Mouse (Mus musculus) embryonic facial prominence, embryonic 11.5 days (tissue): ENCODE results near the gene Lysmd3. TPM values are rescaled to one million over a fixed set of nuclear protein-coding genes. Genes with fewer than 3 reads are reported as not detected.

Experiments used
- ATAC-seq: fragments of 200-750 bp; cut with Nextera tagmentation; replicated peaks from 2 replicates; pipeline ENCODE4 v1.8.0; 2017; ENCODE audit warnings: low read depth; ENCODE audit not compliant: insufficient number of reproducible peaks, low FRiP score, low TSS enrichment
- DNase-seq: peaks from one replicate; pipeline ENCODE4 v3.0.0-alpha.2; 2015; ENCODE audit warnings: low spot score
- H3K27ac ChIP-seq: fragments of 300-500 bp; sonication (generic); replicated peaks from 2 replicates; pipeline ENCODE4 v1.5.1; 2014; ENCODE audit warnings: mild to moderate bottlenecking, low read depth, low read length, control low read depth
- H3K27me3 ChIP-seq: fragments of 300-500 bp; sonication (generic); 2 replicates; pipeline ENCODE4 v1.6.1; 2014; ENCODE audit warnings: mild to moderate bottlenecking, low read length, moderate library complexity, mixed read lengths; ENCODE audit not compliant: control insufficient read depth, insufficient read depth
- H3K36me3 ChIP-seq: fragments of 300-500 bp; sonication (generic); replicated peaks from 2 replicates; pipeline ENCODE4 v1.6.1; 2014; ENCODE audit warnings: low read depth, mild to moderate bottlenecking, low read length, moderate library complexity, mixed read lengths; ENCODE audit not compliant: control insufficient read depth, insufficient read depth
- H3K4me1 ChIP-seq: fragments of 300-500 bp; sonication (generic); 2 replicates; pipeline ENCODE4 v1.6.1; 2014; ENCODE audit warnings: low read length, mixed read lengths; ENCODE audit not compliant: control insufficient read depth, insufficient read depth
- H3K4me2 ChIP-seq: fragments of 300-500 bp; sonication (generic); 2 replicates; pipeline ENCODE4 v1.6.1; 2014; ENCODE audit warnings: low read depth, mild to moderate bottlenecking, control low read depth, low read length, moderate library complexity
- H3K4me3 ChIP-seq: fragments of 300-500 bp; sonication (generic); 2 replicates; pipeline ENCODE4 v1.5.1; 2014; ENCODE audit warnings: low read depth, low read length, control low read depth
- H3K9ac ChIP-seq: fragments of 300-500 bp; sonication (generic); replicated peaks from 2 replicates; pipeline ENCODE4 v1.6.1; 2014; ENCODE audit warnings: mild to moderate bottlenecking, control low read depth, low read length
- H3K9me3 ChIP-seq: fragments of 300-500 bp; sonication (generic); replicated peaks from 2 replicates; pipeline ENCODE4 v1.6.1; 2016; ENCODE audit warnings: mild to moderate bottlenecking, low read length, inconsistent platforms, mixed read lengths; ENCODE audit not compliant: control insufficient read depth
- WGBS: fragments of 180-500 bp; shearing (Covaris S2); extraction: QIAGEN DNeasy Blood & Tissue Kit; methylation state at CpG from one replicate; pipeline ENCODE4 v1.1.7; 2014; 5-methylcytosine and 5-hydroxymethylcytosine counted together
- polyA plus RNA-seq: library from polyadenylated mRNA; unstranded; fragments of >200 nt; fragmentation: Nextera tagmentation; extraction: Ambion mirVana; gene quantifications from 2 replicates; pipeline ENCODE4 v1.2.1, GENCODE M21; 2014

The Lysmd3 gene
- polyA plus RNA-seq, 1 experiment from 2014 or later: 33.9 TPM

DNA sequence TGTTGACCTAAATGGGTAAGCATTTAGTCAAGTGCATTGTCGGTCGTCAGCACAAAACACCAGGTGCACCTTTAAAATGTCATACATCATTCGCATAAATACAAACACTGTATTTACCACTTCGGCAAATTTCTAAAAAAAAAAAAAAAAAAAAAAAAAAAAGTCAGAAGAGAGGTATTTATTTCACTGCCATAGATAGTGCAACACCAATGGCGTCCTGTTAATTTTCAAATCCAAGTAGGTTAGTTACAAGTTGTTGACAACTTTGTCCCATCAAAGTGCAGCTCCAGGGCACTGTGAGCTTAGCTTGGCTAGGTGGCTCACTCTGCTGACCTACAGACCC is 484 bp upstream of the Lysmd3 start:
- Histone ChIP-seq H3K4me2 (peak overlapping the region; percentile 52), H3K27ac (peak overlapping the region; percentile 67), H3K4me1 (no peaks in the 10 kb centered on the region), H3K9me3 (no peaks in the 10 kb centered on the region), H3K36me3 (no peaks in the 10 kb centered on the region), H3K27me3 (no peaks in the 10 kb centered on the region), H3K9ac (peak overlapping the region; percentile 64), H3K4me3 (peak overlapping the region; percentile 72)
- WGBS: 14% methylated on average over 5 of the region's 5 CpGs
- no peak for DNase-seq
- ATAC-seq: no peak

DNA sequence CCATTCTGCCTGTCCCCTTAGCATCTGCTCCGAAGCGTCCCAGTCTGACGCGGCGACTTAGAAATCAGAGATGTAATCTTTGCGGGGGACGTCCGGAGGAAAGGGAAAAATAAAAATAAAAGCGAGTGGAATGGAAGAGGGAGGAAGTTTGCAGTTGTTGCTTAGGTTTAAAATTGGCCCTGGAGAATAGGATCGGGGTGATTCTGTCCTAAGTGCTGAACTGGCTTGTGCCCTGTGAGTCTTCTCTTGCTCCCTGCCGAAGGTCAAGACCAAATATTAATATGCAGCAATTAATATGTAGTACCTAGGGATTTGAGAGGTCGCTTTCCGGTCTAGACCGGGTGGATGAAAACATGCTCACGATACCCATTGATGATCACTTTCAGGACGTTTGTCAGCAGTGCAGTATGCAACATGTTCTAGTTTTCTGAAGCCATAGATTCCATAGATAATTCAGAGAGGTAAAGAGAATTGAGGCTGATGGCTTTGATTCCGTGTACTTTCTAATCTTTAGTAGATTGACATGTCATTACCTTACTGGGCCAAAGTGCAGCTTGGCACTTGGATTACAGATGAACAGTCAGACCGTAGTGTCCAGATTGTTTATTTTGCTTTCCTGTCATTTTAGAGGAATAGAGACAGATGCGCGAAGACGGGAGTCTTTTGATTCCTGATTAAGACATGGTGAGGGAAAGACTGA is 740 bp downstream of the Lysmd3 start:
- H3K9ac ChIP-seq: peak overlapping the region; percentile 67
- H3K4me2 ChIP-seq: peak overlapping the region; percentile 57
- 9% methylated on average over 21 of the region's 21 CpGs for WGBS
- H3K9me3 ChIP-seq: no peaks in the 10 kb centered on the region
- peak overlapping the region; percentile 72 for H3K4me3 ChIP-seq
- H3K36me3 ChIP-seq: no peaks in the 10 kb centered on the region
- H3K27me3 ChIP-seq: no peaks in the 10 kb centered on the region
- DNase-seq (no peak), ATAC-seq (peak; percentile 2; the same call in 1 of the 2 replicates)
- H3K4me1 ChIP-seq: no peaks in the 10 kb centered on the region
- H3K27ac ChIP-seq: peak overlapping the region; percentile 67; the same call in 1 of the 2 replicates

DNA sequence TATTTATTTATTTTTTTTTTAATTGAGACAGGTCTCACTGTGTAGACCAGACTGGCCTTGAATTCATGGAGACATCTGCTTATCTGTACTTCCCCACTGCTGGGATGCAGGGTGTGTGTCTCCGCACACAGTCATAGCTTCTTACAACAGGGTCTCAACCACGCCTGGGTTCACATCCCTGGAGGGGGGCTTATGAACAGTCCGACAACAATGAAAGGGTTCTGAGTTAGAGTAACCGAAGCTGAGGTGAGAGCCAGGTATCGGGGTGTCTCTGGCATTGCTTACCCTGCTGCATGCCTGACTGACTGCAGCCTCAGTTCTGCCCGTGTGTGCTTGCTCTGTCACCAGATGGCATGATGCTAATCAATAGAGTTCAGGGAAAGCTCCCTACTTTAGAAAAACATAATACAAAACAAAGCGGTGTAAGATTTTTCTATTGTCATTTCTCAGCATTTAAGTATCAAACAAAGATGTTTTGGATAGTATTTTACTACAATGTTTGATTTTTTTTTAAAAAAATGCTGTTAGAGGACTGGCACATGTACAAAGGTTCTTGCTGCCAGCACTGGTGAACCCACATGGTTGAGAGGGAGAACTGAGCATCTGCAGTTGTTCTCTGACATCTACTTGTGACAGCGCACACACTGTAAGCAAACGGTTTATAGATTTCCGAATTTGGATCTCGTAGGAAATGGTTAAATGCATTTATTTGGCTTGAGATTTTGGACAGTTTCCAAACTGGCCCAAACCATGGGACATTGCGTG is 6.3 kb downstream of the Lysmd3 start:
- Histone ChIP-seq H3K9ac (no peak overlapping the region), H3K27me3 (no peaks in the 10 kb centered on the region), H3K36me3 (no peaks in the 10 kb centered on the region), H3K27ac (no peak overlapping the region), H3K4me1 (no peaks in the 10 kb centered on the region), H3K9me3 (no peaks in the 10 kb centered on the region), H3K4me3 (no peak overlapping the region), H3K4me2 (no peak overlapping the region)
- no peak for ATAC-seq
- DNase-seq: no peak
- 92% methylated on average over 12 of the region's 12 CpGs for WGBS

DNA sequence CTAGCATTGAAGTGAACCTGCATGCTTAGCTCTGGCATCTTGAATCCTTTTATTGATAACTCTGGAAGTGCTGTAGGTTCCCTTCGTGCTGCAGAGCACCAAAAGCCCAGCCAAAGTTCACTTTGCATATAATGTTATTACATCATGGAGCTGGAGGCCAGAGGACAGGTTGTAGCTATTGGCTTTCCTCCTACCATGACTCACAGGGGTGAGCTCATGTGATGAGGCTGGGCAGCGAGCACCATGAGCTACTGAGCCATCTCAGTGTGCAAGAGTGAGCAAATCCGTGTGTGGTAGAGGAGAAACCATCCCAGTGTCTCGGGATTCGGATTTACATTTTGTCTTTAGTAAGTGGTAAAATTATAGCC is 6.9 kb downstream of the Lysmd3 start:
- H3K4me2 ChIP-seq: no peak overlapping the region
- no peaks in the 10 kb centered on the region for H3K4me1 ChIP-seq
- H3K4me3 ChIP-seq: no peak overlapping the region
- DNase-seq: no peak
- H3K36me3 ChIP-seq: peaks cover 2% of the 10 kb centered on the region
- 89% methylated on average over 5 of the region's 5 CpGs for WGBS
- H3K27ac ChIP-seq: no peak overlapping the region
- no peaks in the 10 kb centered on the region for H3K27me3 ChIP-seq
- H3K9me3 ChIP-seq: no peaks in the 10 kb centered on the region
- H3K9ac ChIP-seq: no peak overlapping the region
- ATAC-seq: no peak

DNA sequence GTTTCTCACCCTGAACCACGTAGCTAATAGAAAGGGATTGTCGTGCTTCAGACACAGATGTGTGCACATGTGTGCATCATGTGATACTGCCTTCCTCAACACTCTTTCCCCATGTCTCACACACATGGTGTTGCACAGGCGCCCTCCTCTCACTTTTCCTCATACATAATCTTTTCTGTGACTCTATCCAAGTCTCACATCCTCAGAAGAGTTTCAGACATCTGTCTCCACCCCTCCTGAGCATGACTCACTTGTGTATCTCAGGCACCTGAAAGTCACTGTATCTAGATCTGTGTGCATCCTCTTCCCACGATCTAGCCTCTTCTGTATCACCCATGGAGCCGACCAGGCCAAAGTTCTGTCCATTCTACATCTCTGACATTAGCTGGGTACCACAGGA is 10.2 kb downstream of the Lysmd3 start:
- H3K4me2 ChIP-seq: no peak overlapping the region
- no peak overlapping the region for H3K4me3 ChIP-seq
- no peak for ATAC-seq
- no peak overlapping the region for H3K9ac ChIP-seq
- H3K27me3 ChIP-seq: no peaks in the 10 kb centered on the region
- no peak overlapping the region for H3K27ac ChIP-seq
- peaks cover 7% of the 10 kb centered on the region for H3K36me3 ChIP-seq
- no peaks in the 10 kb centered on the region for H3K9me3 ChIP-seq
- no peak for DNase-seq
- 85% methylated on average over 5 of the region's 5 CpGs for WGBS
- no peaks in the 10 kb centered on the region for H3K4me1 ChIP-seq

DNA sequence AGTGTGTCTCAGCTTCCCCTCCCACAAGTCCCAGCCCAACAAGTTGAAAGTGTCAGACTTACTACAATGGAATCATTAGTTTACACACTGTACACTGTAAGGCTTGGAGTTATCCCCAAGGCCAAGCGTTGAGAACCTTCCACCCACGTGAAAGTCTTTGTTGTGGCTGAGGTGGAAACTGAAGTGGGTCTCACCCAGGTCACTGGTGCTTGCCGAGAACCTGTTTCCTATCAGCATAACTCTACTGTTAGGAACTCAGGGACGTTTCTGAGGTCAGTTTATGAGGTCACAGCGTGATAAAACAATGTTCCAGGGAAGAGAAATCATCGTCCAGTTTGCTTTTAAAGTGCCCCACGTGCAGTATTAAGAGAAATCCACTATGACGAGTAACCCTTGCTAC is 17.9 kb downstream of the Lysmd3 start:
- DNase-seq: no peak
- no peak overlapping the region for H3K4me2 ChIP-seq
- H3K27me3 ChIP-seq: no peaks in the 10 kb centered on the region
- ATAC-seq: no peak
- H3K4me3 ChIP-seq: no peak overlapping the region
- no peaks in the 10 kb centered on the region for H3K9me3 ChIP-seq
- no peak overlapping the region for H3K9ac ChIP-seq
- H3K27ac ChIP-seq: no peak overlapping the region
- no peaks in the 10 kb centered on the region; the same call in 1 of the 2 replicates for H3K36me3 ChIP-seq
- no peaks in the 10 kb centered on the region for H3K4me1 ChIP-seq
- 88% methylated on average over 8 of the region's 8 CpGs for WGBS

DNA sequence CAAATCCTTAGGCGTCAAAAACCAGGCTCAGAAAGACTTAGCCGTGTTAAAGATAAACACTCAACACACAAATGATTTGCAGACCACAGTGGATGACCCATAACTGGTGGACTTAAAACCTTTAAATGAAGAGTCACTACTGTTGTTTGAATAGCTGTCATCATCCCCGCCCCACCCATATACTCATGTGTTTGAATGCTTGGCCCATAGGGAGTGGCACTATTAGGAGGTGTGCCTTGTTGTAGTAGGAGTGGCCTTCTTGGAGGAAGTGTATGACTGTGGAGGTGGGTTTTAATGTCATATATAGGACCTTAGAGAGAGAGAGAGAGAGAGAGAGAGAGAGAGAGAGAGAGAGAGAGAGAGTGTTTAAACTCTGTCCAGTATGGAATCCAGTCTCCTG is 25.6 kb downstream of the Lysmd3 start:
- H3K4me1 ChIP-seq: no peaks in the 10 kb centered on the region
- no peak overlapping the region for H3K27ac ChIP-seq
- 93% methylated on average over 3 of the region's 3 CpGs for WGBS
- no peak overlapping the region for H3K4me2 ChIP-seq
- H3K36me3 ChIP-seq: no peaks in the 10 kb centered on the region
- H3K4me3 ChIP-seq: no peak overlapping the region
- DNase-seq (no peak), ATAC-seq (no peak)
- H3K27me3 ChIP-seq: no peaks in the 10 kb centered on the region
- H3K9ac ChIP-seq: no peak overlapping the region
- H3K9me3 ChIP-seq: no peaks in the 10 kb centered on the region

DNA sequence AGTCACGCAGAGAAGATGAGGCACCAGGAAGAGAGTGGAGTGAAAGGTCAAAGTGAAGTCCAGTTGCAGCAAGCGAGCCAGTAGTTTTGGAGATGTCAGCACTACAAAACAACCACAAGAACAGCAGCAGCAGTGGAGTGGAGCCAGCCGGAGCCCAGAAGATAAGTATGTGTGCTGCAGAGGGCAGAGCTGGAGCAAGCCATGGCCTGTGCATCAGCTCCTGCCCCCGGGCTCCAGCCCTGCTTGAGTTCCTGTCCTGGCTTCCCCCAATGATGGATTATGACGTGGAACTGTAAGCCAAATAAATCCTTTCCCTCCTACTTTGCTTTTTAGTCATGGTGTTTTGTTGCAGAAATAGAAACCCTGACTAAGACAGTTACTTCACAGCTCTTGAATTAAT is 26.8 kb downstream of the Lysmd3 start:
- ATAC-seq (no peak), DNase-seq (no peak)
- no peak overlapping the region for H3K27ac ChIP-seq
- no peaks in the 10 kb centered on the region for H3K9me3 ChIP-seq
- no peak overlapping the region for H3K9ac ChIP-seq
- no peak overlapping the region for H3K4me3 ChIP-seq
- no peak overlapping the region for H3K4me2 ChIP-seq
- H3K27me3 ChIP-seq: no peaks in the 10 kb centered on the region
- no peaks in the 10 kb centered on the region for H3K4me1 ChIP-seq
- WGBS: 83% methylated on average over 5 of the region's 5 CpGs
- no peaks in the 10 kb centered on the region for H3K36me3 ChIP-seq
